Mouse (Mus musculus): ENCODE measurements around the gene Igfbpl1. TPM values are rescaled to one million over a fixed set of nuclear protein-coding genes. Genes with fewer than 3 reads are reported as not detected.

Gene Igfbpl1
- not detected for polyA plus RNA-seq (2015; fragmentation: Illumina TruSeq; extraction: RNeasy Lipid Tissue Mini Kit (QIAGEN cat#74804); ENCODE audit: insufficient read depth, low read depth, low replicate concordance)

GRCm38 (mm10) chr4:45826275-45827040, at the start of gene Igfbpl1:
TSS of gene Igfbpl1 (minus strand) at chr4:45826923.

DNA sequence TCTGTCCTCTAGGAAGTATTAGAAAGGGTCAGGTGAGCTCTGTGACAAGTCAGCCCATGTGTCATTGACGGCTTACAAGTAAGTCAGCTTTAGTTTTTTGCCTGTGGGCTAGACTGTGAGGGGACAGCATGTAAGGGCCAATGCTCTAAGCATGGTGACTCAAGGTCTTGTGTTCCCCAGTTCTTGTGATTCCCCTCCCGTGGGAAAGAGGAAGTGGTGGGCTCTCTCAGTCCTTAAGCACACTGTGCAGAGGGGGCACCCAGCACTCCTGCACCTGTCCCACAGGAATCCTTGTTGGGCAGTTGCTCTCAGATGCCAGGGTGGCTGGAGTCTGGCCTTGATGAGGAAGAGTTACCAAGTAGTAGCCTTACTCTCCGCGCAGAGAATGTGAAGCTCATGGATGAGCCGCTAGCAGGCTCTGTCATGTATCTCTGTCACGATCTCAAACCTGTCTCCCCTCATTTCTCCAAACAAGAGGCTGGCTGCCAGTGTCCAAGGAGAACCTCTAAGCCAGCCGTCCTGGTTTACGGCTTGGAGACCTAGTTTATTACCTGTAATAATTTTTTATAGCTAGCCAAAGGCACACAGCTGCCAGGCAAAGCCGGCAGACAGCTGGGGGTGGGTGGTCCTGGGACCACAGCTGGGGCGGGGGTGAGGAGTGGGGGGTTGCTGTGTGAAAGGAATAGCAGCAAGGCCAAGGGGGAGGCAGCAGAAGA, 21.5 kb upstream of the Igfbpl1 start, which contains the start of gene Stra6l:
TSS of gene Stra6l (plus strand) at position 556 of the 716 bp plus-strand sequence.

DNA sequence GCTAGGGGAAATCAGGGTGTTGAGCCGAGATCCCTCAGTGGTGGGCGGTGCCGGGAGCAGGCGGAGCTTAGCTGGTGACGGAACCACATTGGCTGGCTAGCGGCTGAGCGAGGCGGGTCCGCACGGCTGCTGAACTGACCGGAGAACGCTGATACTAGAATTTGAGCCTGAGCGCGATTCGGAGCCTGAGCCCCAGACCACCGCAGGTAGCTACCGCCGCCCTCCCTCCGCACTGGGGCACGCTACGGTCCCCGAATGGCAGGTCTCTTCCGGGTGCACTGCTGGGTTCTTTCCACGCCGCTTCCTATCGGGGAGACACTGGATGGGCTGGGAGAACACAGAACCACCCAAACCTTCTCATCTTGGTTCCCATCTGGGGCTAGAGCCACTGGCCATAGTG, 27.8 kb downstream of the Igfbpl1 start, which contains the start of gene Aldh1b1:
TSS of gene Aldh1b1 (plus strand) at position 59 of the 400 bp plus-strand sequence.

Other genes with a start within 250 kb of the Igfbpl1 start
- 0.59 TPM for gene Aldh1b1, start 27.9 kb downstream of the Igfbpl1 start, polyA plus RNA-seq (2015; fragmentation: Illumina TruSeq; extraction: RNeasy Lipid Tissue Mini Kit (QIAGEN cat#74804); ENCODE audit: insufficient read depth, low read depth, low replicate concordance)
- gene Stra6l, start 21.7 kb upstream of the Igfbpl1 start, polyA plus RNA-seq (2015; fragmentation: Illumina TruSeq; extraction: RNeasy Lipid Tissue Mini Kit (QIAGEN cat#74804); ENCODE audit: insufficient read depth, low read depth, low replicate concordance), result 1.7 TPM
- not detected for gene Ccdc180, start 63.4 kb upstream of the Igfbpl1 start, polyA plus RNA-seq (2015; fragmentation: Illumina TruSeq; extraction: RNeasy Lipid Tissue Mini Kit (QIAGEN cat#74804); ENCODE audit: insufficient read depth, low read depth, low replicate concordance)
- 13.1 TPM for gene Tdrd7, start 138.4 kb upstream of the Igfbpl1 start, polyA plus RNA-seq (2015; fragmentation: Illumina TruSeq; extraction: RNeasy Lipid Tissue Mini Kit (QIAGEN cat#74804); ENCODE audit: insufficient read depth, low read depth, low replicate concordance)
- gene Tmod1, start 212.0 kb upstream of the Igfbpl1 start, polyA plus RNA-seq (2015; fragmentation: Illumina TruSeq; extraction: RNeasy Lipid Tissue Mini Kit (QIAGEN cat#74804); ENCODE audit: insufficient read depth, low read depth, low replicate concordance), result 1.9 TPM

All from pancreas, adult 10 weeks (tissue).